Mouse (Mus musculus): ENCODE results near the gene Pi4kb. TPM values are rescaled to one million over a fixed set of nuclear protein-coding genes. Genes with fewer than 3 reads are reported as not detected.

Gene Pi4kb
- polyA plus RNA-seq, 1 experiment from 2014 or later: 10.5 TPM

- no peak overlapping the region for H3K27ac ChIP-seq (ENCODE audit: low read depth, low read length)
- WGBS: 72% methylated on average over 7 of the region's 7 CpGs
Measured at GRCm38 (mm10) chr3:95056275-95056674, 81.7 kb downstream of the Pi4kb start.

More at GRCm38 (mm10) chr3:95056275-95056674, 81.7 kb downstream of the Pi4kb start:
- no peaks in the 10 kb centered on the region for H3K9me3 ChIP-seq (ENCODE audit: control insufficient read depth)
- H3K4me2 ChIP-seq (replicated peaks; ENCODE audit: low read depth): no peak overlapping the region
- TF ChIP-seq CTCF (IDR thresholded peaks at IDR 0.05; ENCODE audit: low read depth): no peak
- H3K4me3 ChIP-seq (ENCODE audit: low read depth, low read length): no peak overlapping the region
- ATAC-seq: no peak
- H3K36me3 ChIP-seq (ENCODE audit: control insufficient read depth, insufficient read depth): peaks cover 36% of the 10 kb centered on the region
- H3K4me1 ChIP-seq (replicated peaks; ENCODE audit: control insufficient read depth, insufficient read depth, low read length): no peaks in the 10 kb centered on the region
- no peak overlapping the region for H3K9ac ChIP-seq (ENCODE audit: low read depth, low read length)
- H3K27me3 ChIP-seq (replicated peaks; ENCODE audit: control insufficient read depth, insufficient read depth, low read length): no peaks in the 10 kb centered on the region

Small RNA genes lying within 50 kb of the gene (microRNA-seq; reads per million reads assigned to microRNA genes)
- gene Mir7013: not detected

Other genes starting within 250 kb of the Pi4kb start
- gene Cgn, start 188.2 kb upstream of the Pi4kb start, polyA plus RNA-seq (2015; fragmentation: Nextera tagmentation; extraction: Ambion mirVana): 42.1 and 48.3 TPM in 2 replicates
- gene Pogz, start 137.2 kb upstream of the Pi4kb start, polyA plus RNA-seq (2015; fragmentation: Nextera tagmentation; extraction: Ambion mirVana): 4.8 and 5.8 TPM in 2 replicates
- 308 and 311 TPM in 2 replicates for gene Psmb4, start 87.8 kb upstream of the Pi4kb start, polyA plus RNA-seq (2015; fragmentation: Nextera tagmentation; extraction: Ambion mirVana)
- gene Selenbp1, start 41.7 kb upstream of the Pi4kb start, polyA plus RNA-seq (2015; fragmentation: Nextera tagmentation; extraction: Ambion mirVana): 61.7 and 71.6 TPM in 2 replicates
- 2.6 and 3.9 TPM in 2 replicates for gene Rfx5, start 20.7 kb upstream of the Pi4kb start, polyA plus RNA-seq (2015; fragmentation: Nextera tagmentation; extraction: Ambion mirVana)
- gene Zfp687, start 40.7 kb downstream of the Pi4kb start, polyA plus RNA-seq (2015; fragmentation: Nextera tagmentation; extraction: Ambion mirVana): 8.7 and 9.7 TPM in 2 replicates
- 164 and 166 TPM in 2 replicates for gene Psmd4, start 67.9 kb downstream of the Pi4kb start, polyA plus RNA-seq (2015; fragmentation: Nextera tagmentation; extraction: Ambion mirVana)
- 13.1 and 14.7 TPM in 2 replicates for gene Pip5k1a, start 132.2 kb downstream of the Pi4kb start, polyA plus RNA-seq (2015; fragmentation: Nextera tagmentation; extraction: Ambion mirVana)
- gene Vps72, start 136.3 kb downstream of the Pi4kb start, polyA plus RNA-seq (2015; fragmentation: Nextera tagmentation; extraction: Ambion mirVana): 58.5 and 60.5 TPM in 2 replicates
- 0.44 and 0.73 TPM in 2 replicates for gene Tmod4, start 149.7 kb downstream of the Pi4kb start, polyA plus RNA-seq (2015; fragmentation: Nextera tagmentation; extraction: Ambion mirVana)
- gene Scnm1, start 159.3 kb downstream of the Pi4kb start, polyA plus RNA-seq (2015; fragmentation: Nextera tagmentation; extraction: Ambion mirVana): 49.3 and 54.8 TPM in 2 replicates
- gene Lysmd1, start 159.4 kb downstream of the Pi4kb start, polyA plus RNA-seq (2015; fragmentation: Nextera tagmentation; extraction: Ambion mirVana): 7.1 and 7.5 TPM in 2 replicates
- gene Tnfaip8l2, start 167.6 kb downstream of the Pi4kb start, polyA plus RNA-seq (2015; fragmentation: Nextera tagmentation; extraction: Ambion mirVana): 3.6 and 4.7 TPM in 2 replicates
- gene Sema6c, start 185.7 kb downstream of the Pi4kb start, polyA plus RNA-seq (2015; fragmentation: Nextera tagmentation; extraction: Ambion mirVana): 1.0 and 1.3 TPM in 2 replicates
- gene Gabpb2, start 243.2 kb downstream of the Pi4kb start, polyA plus RNA-seq (2015; fragmentation: Nextera tagmentation; extraction: Ambion mirVana): 3.1 and 4.6 TPM in 2 replicates